Mouse (Mus musculus) MEL (cell line): ENCODE data around the gene Chadl.

Experiments used
- CTCF ChIP-seq, 3 experiments: IDR thresholded peaks in 2 of 3; conservative IDR thresholded peaks in 1 of 3; 2 replicates each; pipeline ENCODE4 v1.5.1; 2011 to 2012; ENCODE audit warnings: low read length in 3 of 3, low read depth in 2 of 3, mild to moderate bottlenecking in 2 of 3, improper control_type of control experiment in 1 of 3, inconsistent platforms in 1 of 3, mixed read lengths in 1 of 3, moderate library complexity in 1 of 3; ENCODE audit not compliant: control insufficient read depth in 1 of 3, insufficient read depth in 1 of 3, poor library complexity in 1 of 3, severe bottlenecking in 1 of 3
- EP300 ChIP-seq, 2 experiments: IDR thresholded peaks; 2 replicates each; pipeline ENCODE4 v1.6.1; 2011; ENCODE audit warnings: improper control_type of control experiment in 2 of 2, low read length in 2 of 2, low read depth in 1 of 2, mild to moderate bottlenecking in 1 of 2
- HCFC1 ChIP-seq: IDR thresholded peaks from 2 replicates; pipeline ENCODE4 v1.6.1; 2012; ENCODE audit warnings: low read depth, mild to moderate bottlenecking, inconsistent platforms, low read length, improper control_type of control experiment, moderate library complexity
- MAFK ChIP-seq: IDR thresholded peaks from 2 replicates; pipeline ENCODE4 v1.6.1; 2011; ENCODE audit warnings: low read depth, mild to moderate bottlenecking, low read length, improper control_type of control experiment, borderline replicate concordance
- POLR2A ChIP-seq, 2 experiments: IDR thresholded peaks; 2 replicates each; pipeline ENCODE4 v1.6.1; 2011 to 2012; ENCODE audit warnings: low read length in 2 of 2, mild to moderate bottlenecking in 2 of 2, control low read depth in 1 of 2, improper control_type of control experiment in 1 of 2, low read depth in 1 of 2, moderate library complexity in 1 of 2; ENCODE audit not compliant: control insufficient read depth in 1 of 2, insufficient read depth in 1 of 2, poor library complexity in 1 of 2
- POLR2AphosphoS2 ChIP-seq: IDR thresholded peaks from 2 replicates; pipeline ENCODE4 v1.6.1; 2011; ENCODE audit warnings: low read length, improper control_type of control experiment
- TAL1 ChIP-seq: IDR thresholded peaks from 2 replicates; pipeline ENCODE4 v1.6.1; 2012; ENCODE audit warnings: mild to moderate bottlenecking, inconsistent platforms, low read length, moderate library complexity, mixed read lengths
- TBP ChIP-seq: IDR thresholded peaks from 2 replicates; pipeline ENCODE4 v1.8.0; 2011; ENCODE audit warnings: low read depth, low read length, improper control_type of control experiment
- USF1 ChIP-seq: IDR thresholded peaks from 2 replicates; pipeline ENCODE4 v1.6.1; 2014; ENCODE audit warnings: low read depth, mild to moderate bottlenecking, inconsistent platforms, low read length, improper control_type of control experiment, moderate library complexity
- USF2 ChIP-seq, 2 experiments: IDR thresholded peaks; 2 replicates each; pipeline ENCODE4 v1.6.1; 2011 to 2012; ENCODE audit warnings: improper control_type of control experiment in 2 of 2, low read length in 2 of 2, borderline replicate concordance in 1 of 2, inconsistent platforms in 1 of 2, low read depth in 1 of 2, mild to moderate bottlenecking in 1 of 2; ENCODE audit not compliant: insufficient read depth in 1 of 2

DNA sequence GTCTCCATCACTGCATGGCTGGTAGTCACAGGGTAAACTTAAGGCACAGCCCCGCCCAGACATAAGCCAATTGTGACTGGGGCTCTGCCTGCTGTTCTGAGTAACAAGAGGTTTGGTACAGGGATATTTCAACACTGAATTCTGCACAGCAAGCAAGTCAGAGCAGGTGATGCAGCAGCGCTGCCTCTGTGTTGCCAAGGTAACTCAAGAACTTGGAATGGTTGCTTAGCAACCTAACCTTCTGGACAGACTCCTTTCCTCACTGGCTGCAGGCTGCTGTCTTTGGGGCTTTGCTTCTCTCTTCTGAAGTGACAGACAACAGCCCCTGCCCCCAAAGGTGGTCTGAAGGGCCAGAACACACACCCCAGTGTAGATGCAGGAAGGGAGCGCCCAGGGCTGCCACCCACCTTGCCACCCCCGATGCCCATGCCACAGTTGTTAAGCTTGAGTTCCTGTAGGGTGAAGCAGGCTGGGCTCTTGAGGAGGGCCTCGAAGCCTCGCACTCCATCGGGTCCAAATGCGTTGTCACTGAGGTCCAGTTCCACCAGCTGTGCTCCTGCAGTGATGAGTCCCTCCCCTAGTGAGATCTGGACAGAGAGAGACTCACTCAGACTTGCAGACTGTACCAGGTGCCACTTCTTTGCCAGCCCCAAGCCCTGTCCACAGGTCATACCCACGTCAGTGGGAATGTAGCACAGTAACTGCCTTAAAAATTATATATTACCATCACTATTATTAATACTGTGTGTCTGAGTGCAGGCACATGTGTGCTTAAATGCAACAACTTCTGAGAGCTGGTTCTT is 21.4 kb upstream of the Chadl start:
- TF ChIP-seq CTCF (IDR thresholded peaks at IDR 0.05 in 2 of 3, conservative IDR thresholded peaks at IDR 0.05 in 1 of 3; ENCODE audit: control insufficient read depth in 1 of 3, insufficient read depth in 1 of 3, low read depth in 2 of 3, low read length in 3 of 3, poor library complexity in 1 of 3, severe bottlenecking in 1 of 3): no peak
- TF ChIP-seq POLR2A (IDR thresholded peaks at IDR 0.05; ENCODE audit: control insufficient read depth in 1 of 2, insufficient read depth in 1 of 2, low read depth in 1 of 2, low read length in 2 of 2, poor library complexity in 1 of 2): no peak; a peak in 1 of 4 replicates
- no peak for TF ChIP-seq EP300 (IDR thresholded peaks at IDR 0.05; ENCODE audit: low read depth in 1 of 2, low read length in 2 of 2)
- TF ChIP-seq USF1: no peak
- TF ChIP-seq TBP: no peak
- TF ChIP-seq TAL1: no peak
- no peak for TF ChIP-seq POLR2AphosphoS2
- TF ChIP-seq MAFK: no peak
- no peak for TF ChIP-seq USF2 (IDR thresholded peaks at IDR 0.05; ENCODE audit: borderline replicate concordance in 1 of 2, insufficient read depth in 1 of 2, low read depth in 1 of 2, low read length in 2 of 2)
- TF ChIP-seq HCFC1: no peak
